Mouse (Mus musculus) stomach, postnatal 0 days (tissue): ENCODE results near the gene Dlk1.

ENCODE experiments used
- CTCF ChIP-seq: IDR thresholded peaks from 2 replicates; pipeline ENCODE4 v1.5.1; 2016; ENCODE audit warnings: antibody characterized with exemption, low read depth, mild to moderate bottlenecking, moderate library complexity
- EP300 ChIP-seq: optimal IDR thresholded peaks from 2 replicates; pipeline ENCODE3; 2016; ENCODE audit warnings: antibody characterized with exemption

GRCm38 (mm10) chr12:109416681-109417080 is 35.9 kb upstream of the Dlk1 start:
- no peak for TF ChIP-seq CTCF
- no peak for TF ChIP-seq EP300
